Mouse (Mus musculus) spleen, postnatal 0 days (tissue): ENCODE data around the gene Spaca6. TPM values are rescaled to one million over a fixed set of nuclear protein-coding genes. Genes with fewer than 3 reads are reported as not detected.

Experiments used
- microRNA counts: library from miRNA; unstranded; fragments of <30 nt; microRNA quantifications from one replicate; lab custom pipeline; 2015
- polyA plus RNA-seq: library from polyadenylated mRNA; unstranded; fragments of >200 nt; fragmentation: Nextera tagmentation; extraction: Ambion mirVana; gene quantifications from 2 replicates; pipeline ENCODE4 v1.2.1, GENCODE M21; 2015

Gene Spaca6
- 6.8 and 9.2 TPM in 2 replicates for polyA plus RNA-seq

GRCm38 (mm10) chr17:17826751-17827657, at the start of gene Spaca6:
Spaca6 (plus strand) TSS chr17:17827158.

DNA sequence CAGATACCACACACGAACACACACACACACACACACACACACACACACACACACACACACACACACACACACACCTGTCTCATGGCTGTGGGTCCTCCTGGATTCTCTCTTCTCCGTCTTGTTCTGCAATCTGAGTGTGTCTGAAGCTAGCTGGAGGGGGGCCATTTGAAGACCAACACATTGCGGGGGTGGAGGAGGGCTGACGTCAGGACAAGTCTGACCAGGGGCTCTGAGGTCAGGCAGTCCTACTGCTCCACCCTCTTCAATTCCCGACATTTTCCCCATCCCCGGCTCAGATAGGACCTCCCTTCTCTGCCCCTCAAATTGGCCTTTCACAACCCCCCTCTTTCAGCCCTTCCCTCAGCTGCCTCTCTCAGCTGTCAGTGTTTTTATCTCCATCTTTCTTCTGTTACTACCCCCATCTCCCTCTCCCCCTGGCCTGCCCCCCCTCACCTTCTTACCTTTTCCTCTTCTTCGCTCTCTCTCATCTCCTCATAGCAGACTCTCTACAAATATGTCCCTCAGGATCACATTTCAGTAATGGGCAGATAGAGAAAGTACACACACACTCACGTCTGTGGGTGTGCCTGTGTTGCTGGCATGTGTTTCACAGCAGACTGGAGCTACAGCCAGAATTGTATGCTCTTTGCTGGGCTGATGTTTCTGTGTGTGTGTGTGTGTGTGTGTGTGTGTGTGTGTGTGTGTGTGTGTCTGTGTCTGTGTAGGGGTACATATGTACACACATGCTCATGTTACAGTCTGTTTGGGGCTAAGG, 28.3 kb downstream of the Spaca6 start, which contains the start of gene Has1:
Gene Has1, minus strand, starts transcription at position 142 of the 775 bp plus-strand sequence.

GRCm38 (mm10) chr17:17883840-17884239, 56.9 kb downstream of the Spaca6 start, which contains the start of gene Fpr1:
Fpr1 (minus strand) TSS chr17:17883940.

GRCm38 (mm10) chr17:17887774-17888248, 60.9 kb downstream of the Spaca6 start, which contains the start of the genes Fpr2 and Fpr3:
Fpr2 (plus strand) TSS chr17:17887824.
Fpr3 (plus strand) TSS chr17:17887852.

MicroRNAs within 50 kb of the gene (microRNA counts, 519-probe panel; counts per million panel counts)
- 8,384 counts per million, percentile 81 among the panel's probes with 10 or more counts for microRNA mmu-let-7e (lab: Ali Mortazavi, UCI)
- microRNA mmu-miR-125a-3p (lab: Ali Mortazavi, UCI): 4,707 counts per million, percentile 25 among the panel's probes with 10 or more counts
- 8,766 counts per million, percentile 86 among the panel's probes with 10 or more counts for microRNA mmu-miR-125a-5p (lab: Ali Mortazavi, UCI)
- 6,884 counts per million, percentile 64 among the panel's probes with 10 or more counts for microRNA mmu-miR-99b (lab: Ali Mortazavi, UCI)

Other genes starting within 250 kb of the Spaca6 start
- 8.6 and 10.1 TPM in 2 replicates for gene Lnpep, start 202.1 kb upstream of the Spaca6 start, polyA plus RNA-seq
- not detected in 2 replicates for gene Vmn2r90, start 123.4 kb upstream of the Spaca6 start, polyA plus RNA-seq
- gene Has1, start 28.0 kb downstream of the Spaca6 start, polyA plus RNA-seq: 0.59 and 0.79 TPM in 2 replicates
- gene Fpr1, start 56.8 kb downstream of the Spaca6 start, polyA plus RNA-seq: 27.7 and 37.3 TPM in 2 replicates
- 35.4 and 48.4 TPM in 2 replicates for gene Fpr2, start 60.7 kb downstream of the Spaca6 start, polyA plus RNA-seq
- gene Fpr3, start 60.7 kb downstream of the Spaca6 start, polyA plus RNA-seq: not detected in 2 replicates
- gene Fpr-rs4, start 194.6 kb downstream of the Spaca6 start, polyA plus RNA-seq: not detected in 2 replicates
- gene Vmn2r124, start 222.3 kb downstream of the Spaca6 start, polyA plus RNA-seq: not detected in 2 replicates